Mouse (Mus musculus) heart, postnatal 36 days (tissue): Measurements from ENCODE around the gene Vps54. TPM values are rescaled to one million over a fixed set of nuclear protein-coding genes. Genes with fewer than 3 reads are reported as not detected.
A peak's percentile ranks its signal among the peaks of the same experiment; 100 is the strongest.

ENCODE experiments used
- DNase-seq, 2 experiments: peaks; one replicate each; pipeline ENCODE4 v3.0.0; 2021 to 2022
- intact Hi-C: fragments of 180-260 bp; cut with DNase I; formaldehyde crosslinking; loops from one replicate; pipeline ENCODE4 v1.15.1; 2025
- microRNA-seq, 2 experiments: library from miRNA; unstranded; fragments of <30 nt; microRNA quantifications; one replicate each; pipeline ENCODE4 v1.2.0; 2021; ENCODE audit warnings: borderline number of aligned reads in 2 of 2
- total RNA-seq, 2 experiments: library from RNA; stranded (reverse); gene quantifications; 2 replicates each; pipeline ENCODE4 v1.2.3; 2021

Gene Vps54
- total RNA-seq, 2 experiments from 2014 or later = 19.4 to 19.5 TPM

- intact Hi-C loops = no loop called here
- no peak for DNase-seq
Observed at GRCm38 (mm10) chr11:21326770-21327169, 87.7 kb downstream of the Vps54 start.

GRCm38 (mm10) chr11:21327486-21327885 is 88.4 kb downstream of the Vps54 start:
- DNase-seq = no peak
- intact Hi-C loops = no loop called here

- no peak for DNase-seq
- intact Hi-C loops = no loop called here
Observed at GRCm38 (mm10) chr11:21328141-21328540, 89.1 kb downstream of the Vps54 start.

- DNase-seq = no peak
- intact Hi-C loops = no loop called here
Observed at GRCm38 (mm10) chr11:21332639-21333295, 93.7 kb downstream of the Vps54 start.

GRCm38 (mm10) chr11:21337855-21338254 is 98.8 kb downstream of the Vps54 start:
- no peak for DNase-seq
- intact Hi-C loops = no loop called here

- intact Hi-C loops = no loop called here
Observed at GRCm38 (mm10) chr11:21339088-21339487, 100.0 kb downstream of the Vps54 start.

GRCm38 (mm10) chr11:21343490-21343889 is 104.4 kb downstream of the Vps54 start:
- intact Hi-C loops = no loop called here
- no peak for DNase-seq

More at GRCm38 (mm10) chr11:21339088-21339487, 100.0 kb downstream of the Vps54 start:
- DNase-seq = no peak

GRCm38 (mm10) chr11:21346020-21346419 is 106.9 kb downstream of the Vps54 start:
- intact Hi-C loops = no loop called here
- no peak for DNase-seq

GRCm38 (mm10) chr11:21348890-21349289 is 109.8 kb downstream of the Vps54 start:
- no peak for DNase-seq

GRCm38 (mm10) chr11:21351296-21351695 is 112.2 kb downstream of the Vps54 start:
- intact Hi-C loops = loop anchor here (5.0 kb wide), 2 partner anchors 81 to 106 kb away; no protein-coding TSS in a partner anchor
- DNase-seq = no peak

More at GRCm38 (mm10) chr11:21348890-21349289, 109.8 kb downstream of the Vps54 start:
- intact Hi-C loops = no loop called here

GRCm38 (mm10) chr11:21363144-21363940 is 124.3 kb downstream of the Vps54 start:
- intact Hi-C loops = loop anchor here (10.0 kb wide), 1 partner anchor 819 kb away; the partner anchor contains the start of gene Sertad2
- no peak for DNase-seq

GRCm38 (mm10) chr11:21368466-21368865 is 129.4 kb downstream of the Vps54 start:
- intact Hi-C loops = loop anchor here (10.0 kb wide), 1 partner anchor 824 kb away; the partner anchor contains the start of gene Sertad2
- DNase-seq = no peak

GRCm38 (mm10) chr11:21369248-21370016 is 130.4 kb downstream of the Vps54 start:
- intact Hi-C loops = loop anchor here (2.0 to 10.0 kb wide), 3 partner anchors 201 to 825 kb away; partner anchors contain the start of gene Sertad2
- DNase-seq = no peak

- intact Hi-C loops = loop anchor here (2.0 to 5.0 kb wide), 2 partner anchors 200 to 283 kb away; no protein-coding TSS in a partner anchor
- peak; percentile 70 to 89 for DNase-seq
Observed at GRCm38 (mm10) chr11:21370399-21371121, 131.5 kb downstream of the Vps54 start.

Small RNA genes lying within 50 kb of the gene (microRNA-seq; reads per million reads assigned to microRNA genes)
- 0 reads per million in 2 experiments for gene Mir1933

Other genes starting within 250 kb of the Vps54 start
- gene Peli1, start 148.0 kb upstream of the Vps54 start, total RNA-seq = 10 to 100 TPM; 13.8 to 14.7 TPM
- 100 to 1,000 TPM; 212 to 232 TPM for gene Ugp2, start 131.9 kb downstream of the Vps54 start, total RNA-seq